Mouse (Mus musculus) heart, adult 9 months (tissue): Measurements from ENCODE around the gene Gm14408.
"Not testable (repeated sequence)": the region's sequence is repeated elsewhere in the genome, so short reads cannot be mapped to it uniquely, and the experiment has no call there.

Source experiments
- DNase-seq, 2 experiments: peaks; one replicate each; pipeline ENCODE4 v3.0.0; 2022; ENCODE audit warnings: low spot score in 2 of 2

Gm14408 gene

GRCm38 (mm10) chr2:176830840-176831239 lies at the start of gene Gm14408:
TSS of gene Gm14408 (plus strand) at chr2:176831140.
- not testable (repeated sequence) for DNase-seq

GRCm38 (mm10) chr2:176798312-176798711 lies 32.6 kb upstream of the Gm14408 start, which contains the start of gene Gm14295:
TSS of gene Gm14295 (plus strand) at chr2:176798612.
- DNase-seq, result not testable (repeated sequence)

DNA sequence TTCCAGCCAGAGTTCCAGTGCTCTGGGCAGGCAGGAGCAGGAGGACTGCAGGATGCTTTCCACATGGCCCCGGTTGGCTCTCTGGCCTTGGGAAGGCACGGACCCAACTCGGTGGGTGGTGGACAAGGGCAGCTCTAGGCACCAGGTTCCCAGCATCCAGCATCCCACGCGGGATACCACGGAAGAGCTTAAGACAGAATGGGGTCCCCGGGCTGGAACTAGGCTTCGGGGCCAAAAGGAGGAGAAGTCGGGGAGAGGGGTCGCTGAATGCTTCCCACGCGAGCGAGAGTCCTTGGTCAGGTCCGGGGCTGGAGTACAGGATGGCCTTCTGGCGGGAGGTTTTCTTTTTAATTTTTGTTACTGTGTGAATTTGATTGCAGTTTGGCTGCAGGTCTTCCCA lies 32.2 kb upstream of the Gm14408 start:
- not testable (repeated sequence) for DNase-seq
